Mouse (Mus musculus): ENCODE data around the gene Gm10490. TPM values are rescaled to one million over a fixed set of nuclear protein-coding genes. Genes with fewer than 3 reads are reported as not detected.

The Gm10490 gene
- polyA plus RNA-seq, 1 experiment: not detected

GRCm38 (mm10) chrX:7958868-7959267 lies 49.5 kb downstream of the Gm10490 start:
- DNase-seq: no peak
- H3K27ac ChIP-seq (ENCODE audit: insufficient read depth, low read length): no peak overlapping the region
- H3K4me3 ChIP-seq (replicated peaks; ENCODE audit: insufficient read depth, low read depth, low read length): no peak overlapping the region
- H3K4me1 ChIP-seq (ENCODE audit: control insufficient read depth, insufficient read depth, low read length): no peaks in the 10 kb centered on the region
- no peak for TF ChIP-seq CTCF (IDR thresholded peaks at IDR 0.05; ENCODE audit: borderline replicate concordance, insufficient read depth, low read depth, low read length)
- TF ChIP-seq POLR2A (IDR thresholded peaks at IDR 0.05; ENCODE audit: borderline replicate concordance, insufficient read depth, low read length): no peak
- no peaks in the 10 kb centered on the region for H3K27me3 ChIP-seq (ENCODE audit: control insufficient read depth, insufficient read depth, low read length)
- 83% methylated on average over 9 of the region's 9 CpGs for WGBS

Other genes starting within 250 kb of the Gm10490 start
- gene Plp2, start 238.2 kb upstream of the Gm10490 start, polyA plus RNA-seq (2012; rRNA removed): 5.2 and 6.5 TPM in 2 replicates
- 2.2 and 2.6 TPM in 2 replicates for gene Magix, start 228.3 kb upstream of the Gm10490 start, polyA plus RNA-seq (2012; rRNA removed)
- gene Gpkow, start 212.4 kb upstream of the Gm10490 start, polyA plus RNA-seq (2012; rRNA removed): 30.5 and 33.1 TPM in 2 replicates
- 81.8 and 82.7 TPM in 2 replicates for gene Wdr45, start 195.2 kb upstream of the Gm10490 start, polyA plus RNA-seq (2012; rRNA removed)
- 0.54 TPM in 1 of 2 replicates, not detected in the other for gene Gm45208, start 187.3 kb upstream of the Gm10490 start, polyA plus RNA-seq (2012; rRNA removed)
- 166 and 179 TPM in 2 replicates for gene Praf2, start 181.1 kb upstream of the Gm10490 start, polyA plus RNA-seq (2012; rRNA removed)
- gene Ccdc120, start 158.6 kb upstream of the Gm10490 start, polyA plus RNA-seq (2012; rRNA removed): 68.3 and 82.6 TPM in 2 replicates
- gene Tfe3, start 147.0 kb upstream of the Gm10490 start, polyA plus RNA-seq (2012; rRNA removed): 24.4 and 24.5 TPM in 2 replicates
- 110 TPM in 2 replicates for gene Gripap1, start 119.8 kb upstream of the Gm10490 start, polyA plus RNA-seq (2012; rRNA removed)
- gene Kcnd1, start 87.3 kb upstream of the Gm10490 start, polyA plus RNA-seq (2012; rRNA removed): 5.9 and 7.6 TPM in 2 replicates
- 49.4 and 52.5 TPM in 2 replicates for gene Otud5, start 68.2 kb upstream of the Gm10490 start, polyA plus RNA-seq (2012; rRNA removed)
- gene Pim2, start 31.3 kb upstream of the Gm10490 start, polyA plus RNA-seq (2012; rRNA removed): 47.9 and 50.5 TPM in 2 replicates
- 40.6 and 46.8 TPM in 2 replicates for gene Slc35a2, start 25.5 kb upstream of the Gm10490 start, polyA plus RNA-seq (2012; rRNA removed)
- gene Pqbp1, start 10.3 kb upstream of the Gm10490 start, polyA plus RNA-seq (2012; rRNA removed): 165 and 174 TPM in 2 replicates
- gene Timm17b, start 10.2 kb upstream of the Gm10490 start, polyA plus RNA-seq (2012; rRNA removed): 27.5 TPM in 2 replicates
- gene Gm10491, start 1.7 kb upstream of the Gm10490 start, polyA plus RNA-seq (2012; rRNA removed): not detected in 2 replicates
- 395 and 461 TPM in 2 replicates for gene Pcsk1n, start 10.3 kb downstream of the Gm10490 start, polyA plus RNA-seq (2012; rRNA removed)
- not detected in 2 replicates for gene Eras, start 19.1 kb downstream of the Gm10490 start, polyA plus RNA-seq (2012; rRNA removed)
- gene Hdac6, start 38.3 kb downstream of the Gm10490 start, polyA plus RNA-seq (2012; rRNA removed): 66.2 and 71.0 TPM in 2 replicates
- not detected in 2 replicates for gene Gata1, start 68.5 kb downstream of the Gm10490 start, polyA plus RNA-seq (2012; rRNA removed)
- 0.90 and 1.3 TPM in 2 replicates for gene Glod5, start 109.0 kb downstream of the Gm10490 start, polyA plus RNA-seq (2012; rRNA removed)
- 22.3 and 22.7 TPM in 2 replicates for gene Suv39h1, start 165.2 kb downstream of the Gm10490 start, polyA plus RNA-seq (2012; rRNA removed)
- 0.44 and 0.67 TPM in 2 replicates for gene Was, start 181.0 kb downstream of the Gm10490 start, polyA plus RNA-seq (2012; rRNA removed)
- gene Wdr13, start 223.3 kb downstream of the Gm10490 start, polyA plus RNA-seq (2012; rRNA removed): 131 and 141 TPM in 2 replicates
- gene Rbm3, start 236.3 kb downstream of the Gm10490 start, polyA plus RNA-seq (2012; rRNA removed): 276 and 291 TPM in 2 replicates